Mouse (Mus musculus) erythroblast, embryonic 14.5 days (primary cell): ENCODE measurements around the gene Kcnma1.

Source experiments
- GATA1 ChIP-seq: IDR thresholded peaks from 2 replicates; pipeline ENCODE4 v1.6.1; 2012; ENCODE audit warnings: low read length, inconsistent platforms, mixed read lengths
- TAL1 ChIP-seq: IDR thresholded peaks from 3 replicates; pipeline ENCODE4 v1.6.1; 2012; ENCODE audit warnings: low read length, inconsistent platforms, mixed read lengths

- TF ChIP-seq GATA1 (no peak), TAL1 (no peak)
Measured at GRCm38 (mm10) chr14:23626925-23627324, 387.4 kb downstream of the Kcnma1 start.
